Mouse (Mus musculus) ES-E14 (cell line): ENCODE measurements at regions not wholly inside any gene's neighbourhood (a gene's known extent, or its start where the extent isn't known, plus 50 kb on each side); places are given as distances from the start of the nearest gene placed in this dataset.

ENCODE experiments used
- DNase-seq: peaks from one replicate; pipeline ENCODE4 v3.0.0-alpha.2; 2013; ENCODE audit warnings: low read depth, low spot score
- H3K27ac ChIP-seq: 2 replicates; pipeline ENCODE4 v1.5.1; 2012; ENCODE audit warnings: low read depth, mild to moderate bottlenecking, low read length, moderate library complexity, mixed read lengths; ENCODE audit not compliant: poor library complexity, insufficient read depth, severe bottlenecking
- H3K36me3 ChIP-seq: 2 replicates; pipeline ENCODE4 v1.6.1; 2012; ENCODE audit warnings: mild to moderate bottlenecking, low read length, moderate library complexity, mixed read lengths; ENCODE audit not compliant: control insufficient read depth, poor library complexity, insufficient read depth, severe bottlenecking
- H3K4me1 ChIP-seq, 2 experiments: fragments of 150-350 bp in 1 of 2; sonication (generic) in 1 of 2; 2 replicates each; pipeline ENCODE4 v1.6.1; 2012; ENCODE audit warnings: low read length in 2 of 2, mild to moderate bottlenecking in 1 of 2, mixed read lengths in 1 of 2; ENCODE audit not compliant: control insufficient read depth in 2 of 2, insufficient read depth in 2 of 2, poor library complexity in 1 of 2
- H3K4me3 ChIP-seq, 2 experiments: fragments of 150-350 bp in 1 of 2; sonication (generic) in 1 of 2; 2 replicates each; pipeline ENCODE4 v1.5.1; 2012; ENCODE audit warnings: low read length in 2 of 2, low read depth in 1 of 2, mild to moderate bottlenecking in 1 of 2, mixed read lengths in 1 of 2; ENCODE audit not compliant: insufficient read depth in 1 of 2, poor library complexity in 1 of 2, severe bottlenecking in 1 of 2
- H3K9ac ChIP-seq: 2 replicates; pipeline ENCODE4 v1.6.1; 2012; ENCODE audit warnings: low read depth, mild to moderate bottlenecking, low read length, mixed read lengths; ENCODE audit not compliant: poor library complexity, insufficient read depth, severe bottlenecking
- H3K9me3 ChIP-seq: fragments of 150-350 bp; sonication (generic); 2 replicates; pipeline ENCODE4 v1.6.1; 2012; ENCODE audit warnings: low read depth, mild to moderate bottlenecking, low read length; ENCODE audit not compliant: control insufficient read depth, insufficient read depth
- CHD2 ChIP-seq: IDR thresholded peaks from 2 replicates; pipeline ENCODE4 v1.6.1; 2014; ENCODE audit warnings: mild to moderate bottlenecking, low read depth, low read length, inconsistent platforms
- HCFC1 ChIP-seq: IDR thresholded peaks from 2 replicates; pipeline ENCODE4 v1.6.1; 2012; ENCODE audit warnings: low read length, inconsistent platforms, borderline replicate concordance; ENCODE audit not compliant: insufficient read depth
- MAFK ChIP-seq: IDR thresholded peaks from 2 replicates; pipeline ENCODE4 v1.6.1; 2014; ENCODE audit warnings: mild to moderate bottlenecking, low read depth, low read length, inconsistent platforms; ENCODE audit not compliant: insufficient read depth
- ZC3H11A ChIP-seq: IDR thresholded peaks from 2 replicates; pipeline ENCODE4 v1.6.1; 2012; ENCODE audit warnings: low read depth, mild to moderate bottlenecking, inconsistent platforms, low read length, borderline replicate concordance
- ZNF384 ChIP-seq: IDR thresholded peaks from 2 replicates; pipeline ENCODE4 v1.6.1; 2012; ENCODE audit warnings: low read depth, low read length, inconsistent platforms
- in situ Hi-C, 2 experiments: fragments of 600-800 bp; cut with MboI; formaldehyde crosslinking; loops; one replicate each; pipeline ENCODE4 v1.15.1; 2025; ENCODE audit warnings: low sequenced_read_pairs in 2 of 2, inconsistent platforms in 1 of 2; ENCODE audit not compliant: unreplicated experiment in 2 of 2

- TF ChIP-seq HCFC1: no peak
- no peak for TF ChIP-seq CHD2
- no peak for TF ChIP-seq MAFK
- no peak for TF ChIP-seq ZNF384
- TF ChIP-seq ZC3H11A: no peak
Observed at GRCm38 (mm10) chr16:31551416-31552151, 111.7 kb upstream of the Dlg1 start.

DNA sequence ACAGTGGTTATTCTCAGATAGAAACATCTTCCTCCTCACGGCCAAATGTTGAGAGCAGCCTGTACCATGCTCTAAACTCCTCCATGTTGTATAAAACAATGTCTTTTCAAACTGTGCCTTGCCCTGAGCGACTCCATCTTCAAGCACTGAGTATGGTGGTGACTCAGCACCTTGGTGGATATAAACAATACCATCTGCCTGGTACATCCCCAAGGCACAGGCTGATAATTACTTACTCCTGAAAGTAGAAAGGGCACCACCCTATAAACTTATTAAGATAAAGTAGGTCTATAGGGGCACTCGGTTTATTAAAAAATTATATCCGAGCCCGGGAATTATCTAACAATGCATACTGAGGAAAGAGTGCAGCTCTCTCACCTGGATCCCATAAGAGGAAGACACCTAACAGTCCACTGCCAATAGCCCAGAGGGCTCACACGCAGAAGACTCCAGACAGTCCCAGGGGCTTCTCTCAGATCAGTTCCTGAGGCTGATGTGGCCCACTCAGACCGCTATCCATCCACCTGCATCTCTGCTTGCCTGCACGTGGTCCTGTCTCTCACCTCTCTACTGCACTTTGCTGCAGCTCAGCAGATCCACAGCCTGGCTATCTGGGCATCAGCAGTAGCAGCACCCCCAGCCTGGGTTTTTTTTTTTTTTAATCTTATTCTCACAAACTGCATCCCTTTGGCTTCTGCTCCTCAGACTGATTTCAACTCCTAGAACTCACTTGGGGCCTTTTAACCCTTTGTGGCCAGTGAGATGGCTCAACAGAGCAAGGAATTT lies 109.7 kb upstream of the Dlg1 start:
- no peak for TF ChIP-seq CHD2
- no peak for TF ChIP-seq HCFC1
- TF ChIP-seq ZNF384: no peak
- TF ChIP-seq ZC3H11A: no peak
- TF ChIP-seq MAFK: no peak
- Histone ChIP-seq H3K4me1 (peaks cover 10% of the 10 kb centered on the region in 2 experiments), H3K4me3 (no peak overlapping the region), H3K36me3 (no peaks in the 10 kb centered on the region), H3K27ac (no peak overlapping the region), H3K9me3 (no peaks in the 10 kb centered on the region), H3K9ac (no peak overlapping the region)
- no peak for DNase-seq
- in situ Hi-C loops: no loop called here

More at GRCm38 (mm10) chr16:31551416-31552151, 111.7 kb upstream of the Dlg1 start:
- Histone ChIP-seq H3K9me3 (no peaks in the 10 kb centered on the region), H3K4me3 (no peak overlapping the region), H3K4me1 (peaks cover 10 to 14% of the 10 kb centered on the region in 2 experiments), H3K27ac (no peak overlapping the region), H3K36me3 (no peaks in the 10 kb centered on the region), H3K9ac (no peak overlapping the region)
- in situ Hi-C loops: no loop called here
- no peak for DNase-seq

DNA sequence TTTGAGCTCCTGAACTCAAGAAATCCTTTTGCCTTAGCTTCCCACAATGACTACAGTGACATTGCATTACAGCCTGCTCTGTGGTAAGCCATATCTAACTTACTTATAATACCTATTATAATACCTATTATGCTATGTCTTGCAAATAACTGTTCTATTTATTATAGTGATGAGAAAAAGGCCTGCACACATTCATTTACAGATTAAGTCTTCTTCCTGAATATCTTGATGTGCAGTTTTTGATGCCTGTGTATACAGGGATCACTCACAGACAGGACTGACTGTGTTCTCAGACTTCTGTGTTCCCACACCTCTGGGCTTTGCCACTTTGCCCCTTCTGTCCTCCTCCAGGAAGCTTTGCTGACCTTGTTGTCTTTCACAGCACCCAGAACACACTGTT lies 102.8 kb upstream of the Dlg1 start:
- Histone ChIP-seq H3K4me1 (peaks cover 0 to 4% of the 10 kb centered on the region in 2 experiments; a peak in 1 of 4 replicates), H3K9me3 (no peaks in the 10 kb centered on the region), H3K4me3 (no peak overlapping the region), H3K9ac (no peak overlapping the region), H3K27ac (no peak overlapping the region), H3K36me3 (no peaks in the 10 kb centered on the region)
- in situ Hi-C loops: no loop called here
- no peak for DNase-seq
- TF ChIP-seq MAFK: no peak
- TF ChIP-seq ZNF384: no peak
- no peak for TF ChIP-seq CHD2
- TF ChIP-seq HCFC1: no peak
- no peak for TF ChIP-seq ZC3H11A

DNA sequence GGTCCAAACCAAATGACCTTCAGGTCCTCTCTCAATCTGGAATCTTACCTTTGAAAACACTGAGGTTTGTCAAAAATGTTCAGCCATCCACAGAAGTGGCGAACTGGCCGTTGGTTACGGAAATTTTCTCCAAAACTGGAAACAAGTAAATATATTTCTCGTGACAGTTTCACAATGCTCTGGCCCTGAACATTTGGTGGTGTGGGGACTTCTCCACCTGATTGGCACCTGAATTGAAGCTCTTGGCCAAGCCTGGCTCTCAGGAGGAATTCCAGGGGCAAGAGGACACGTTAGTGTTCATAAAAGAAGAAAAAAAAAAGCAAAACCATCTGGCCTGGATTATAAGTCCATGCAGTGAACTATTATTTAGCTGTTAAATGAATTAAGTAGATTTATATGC lies 98.3 kb upstream of the Dlg1 start:
- H3K27ac ChIP-seq: no peak overlapping the region
- no peaks in the 10 kb centered on the region for H3K36me3 ChIP-seq
- H3K9ac ChIP-seq: no peak overlapping the region
- H3K4me3 ChIP-seq: no peak overlapping the region
- in situ Hi-C loops: no loop called here
- H3K4me1 ChIP-seq: peaks cover 0 to 2% of the 10 kb centered on the region in 2 experiments; a peak in 1 of 4 replicates
- TF ChIP-seq ZNF384 (no peak), MAFK (no peak), ZC3H11A (no peak), CHD2 (no peak), HCFC1 (no peak)
- no peaks in the 10 kb centered on the region for H3K9me3 ChIP-seq
- no peak for DNase-seq
